Mouse (Mus musculus) monocyte, adult 5-6 weeks (primary cell): ENCODE measurements around the gene Zic5. TPM values are rescaled to one million over a fixed set of nuclear protein-coding genes. Genes with fewer than 3 reads are reported as not detected.

Experiments
- ATAC-seq: fragments of 153-309, 156-312 bp; replicated peaks from 2 replicates; pipeline ENCODE4 v1.8.0; 2017; ENCODE audit warnings: mild to moderate bottlenecking; ENCODE audit not compliant: low TSS enrichment, insufficient number of reproducible peaks, severe bottlenecking, poor library complexity, low FRiP score
- total RNA-seq: library from RNA; stranded (forward); fragments of 200-1000, 200-491, 200-594 nt; gene quantifications from 3 replicates; pipeline ENCODE4 v1.2.3, GENCODE M21; 2017

The Zic5 gene
- total RNA-seq, 1 experiment from 2014 or later = 0.38 TPM

GRCm38 (mm10) chr14:122452701-122453387 is 12.6 kb downstream of the Zic5 start:
- no peak for ATAC-seq

GRCm38 (mm10) chr14:122451551-122452145 is 13.8 kb downstream of the Zic5 start:
- no peak for ATAC-seq

- ATAC-seq = no peak
Measured at GRCm38 (mm10) chr14:122450496-122451382, 14.7 kb downstream of the Zic5 start, which contains the start of gene Gm5089. Gm5089 (minus strand) TSS chr14:122451115.

DNA sequence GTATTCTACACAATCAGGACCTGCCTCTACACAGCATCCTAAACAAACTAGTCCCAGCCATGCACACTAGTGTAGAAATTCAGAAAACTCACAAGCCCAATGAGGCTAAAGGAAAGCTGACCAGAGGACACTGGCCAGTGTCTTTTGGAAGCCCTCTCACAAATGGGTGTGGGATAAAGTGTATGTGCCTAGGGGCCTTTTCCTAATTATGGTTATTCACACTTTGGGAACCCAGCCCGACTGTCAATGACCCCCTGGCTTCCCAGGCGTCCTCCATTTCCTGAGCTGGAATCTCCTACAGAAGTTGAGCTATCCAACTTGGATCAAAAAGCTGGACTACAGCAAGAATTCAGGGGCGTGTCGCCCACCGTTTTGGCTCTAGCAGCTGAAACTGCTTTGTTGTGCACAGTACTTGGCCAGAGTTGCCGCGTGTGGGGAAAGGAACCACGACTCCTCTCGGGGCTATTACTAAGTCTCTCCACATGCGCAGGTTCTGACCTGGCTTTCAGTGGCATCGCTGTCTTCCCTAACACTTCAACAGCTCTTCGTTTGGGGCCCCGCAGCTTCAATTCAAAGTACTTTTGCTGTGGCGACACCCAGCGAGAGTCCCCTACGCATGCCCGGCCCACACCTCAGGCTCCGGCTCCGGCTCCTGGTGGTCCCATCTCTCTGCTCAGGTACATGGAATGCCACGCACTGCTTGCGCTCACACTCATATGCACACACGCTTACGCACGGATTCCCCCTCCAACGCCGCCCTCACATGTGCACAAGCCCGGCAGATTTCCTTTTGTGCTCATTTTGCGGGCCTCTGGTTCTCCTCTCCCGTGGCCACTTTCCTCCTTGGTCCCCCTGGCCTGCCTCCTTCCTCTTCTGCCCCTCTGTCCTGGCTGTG is 15.6 kb downstream of the Zic5 start:
- no peak for ATAC-seq

DNA sequence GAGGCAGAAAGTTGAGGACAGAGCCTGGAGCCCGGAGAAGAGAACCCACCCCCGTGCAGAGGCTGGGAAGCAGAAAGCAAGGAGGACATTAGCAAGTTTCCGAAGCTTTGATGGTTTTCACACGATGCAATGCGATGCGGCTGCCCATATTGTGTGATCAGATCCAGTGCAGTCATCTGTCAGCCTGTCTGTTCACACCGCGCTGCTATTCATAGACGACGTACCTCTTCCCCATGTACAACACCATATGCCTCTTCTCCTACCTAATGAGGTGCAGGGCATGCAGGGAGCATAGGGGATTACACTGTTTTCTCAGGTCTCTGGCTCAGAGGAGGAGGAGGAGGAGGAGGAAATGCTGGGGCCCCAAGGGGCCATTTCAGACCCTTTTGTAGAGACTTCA is 28.6 kb downstream of the Zic5 start:
- no peak for ATAC-seq

DNA sequence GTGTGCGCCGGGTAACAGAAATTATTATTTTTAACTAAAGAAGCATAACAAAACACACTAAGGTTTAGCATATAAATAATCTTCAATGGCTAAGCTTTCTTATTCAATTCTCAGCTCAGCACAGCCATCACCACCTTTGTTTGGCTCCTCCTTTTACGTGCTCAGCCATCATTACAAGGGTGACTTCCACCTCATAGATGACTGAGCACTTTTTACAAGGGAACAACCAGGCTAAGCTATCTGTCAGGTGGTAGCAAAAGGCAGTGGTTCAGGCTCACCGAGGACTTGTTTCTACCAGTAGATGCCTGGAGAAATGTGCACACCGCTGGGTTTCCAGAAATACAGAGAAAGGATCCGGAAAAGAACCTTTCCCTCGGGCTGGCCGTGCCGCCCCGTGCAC is 31.4 kb downstream of the Zic5 start:
- ATAC-seq = no peak

DNA sequence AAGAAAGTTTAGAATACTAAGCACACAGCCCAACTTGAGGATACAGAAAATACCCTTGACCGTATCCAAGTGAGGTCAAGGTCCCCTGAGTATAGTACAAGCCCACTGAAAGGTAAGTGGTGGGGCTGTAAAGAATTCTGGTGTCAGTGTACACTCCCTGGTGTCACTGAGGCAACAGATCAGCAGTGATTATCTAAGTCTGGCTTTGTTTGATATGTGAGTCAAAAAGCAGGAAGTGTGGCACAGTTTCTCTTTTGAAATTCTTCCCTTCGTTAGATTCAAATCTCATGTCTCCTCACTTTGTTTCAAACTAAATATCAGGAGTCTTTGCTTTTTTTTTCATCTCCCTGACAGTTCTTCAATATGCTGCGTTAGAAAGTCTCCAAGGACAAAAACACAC is 32.9 kb downstream of the Zic5 start:
- ATAC-seq = no peak

DNA sequence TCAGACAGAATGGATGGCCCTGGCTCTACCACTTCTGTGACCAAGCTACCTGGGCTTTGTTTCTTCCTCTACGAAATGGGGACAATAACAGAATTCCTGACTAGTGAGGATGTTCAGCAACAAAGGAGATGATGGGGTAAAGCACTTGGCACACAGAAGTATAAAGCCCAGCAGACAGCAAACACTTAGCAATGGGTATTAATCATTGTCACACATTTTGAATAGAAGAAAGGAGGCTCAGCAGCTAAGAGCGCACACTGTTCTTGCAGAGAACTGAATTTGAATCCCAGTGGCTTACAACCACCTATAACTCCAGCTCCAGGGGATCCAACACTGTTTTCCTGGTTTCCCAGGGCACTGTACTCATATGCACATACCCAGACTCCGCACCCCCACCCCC is 37.8 kb downstream of the Zic5 start:
- no peak for ATAC-seq

DNA sequence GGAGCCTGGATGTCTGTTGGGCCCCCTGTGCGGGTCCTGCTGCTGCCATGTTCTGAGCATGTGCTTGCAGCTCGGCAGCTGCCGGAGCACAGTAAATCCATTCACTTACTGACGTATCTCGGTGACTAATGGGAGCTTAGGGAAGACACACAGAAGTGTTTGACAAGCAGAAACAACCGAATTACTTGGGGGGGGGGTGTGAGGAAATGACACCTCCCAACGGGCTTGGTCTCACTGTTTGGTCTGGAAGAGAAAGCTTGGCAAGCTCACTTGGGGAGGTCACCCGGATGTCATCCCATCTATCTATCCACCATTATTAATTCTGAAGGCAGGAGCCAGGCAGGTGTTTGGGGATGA is 38.3 kb downstream of the Zic5 start:
- ATAC-seq = no peak

- no peak for ATAC-seq
Measured at GRCm38 (mm10) chr14:122426529-122427203, 38.8 kb downstream of the Zic5 start.

GRCm38 (mm10) chr14:122424441-122424840 is 41.0 kb downstream of the Zic5 start:
- ATAC-seq = no peak

DNA sequence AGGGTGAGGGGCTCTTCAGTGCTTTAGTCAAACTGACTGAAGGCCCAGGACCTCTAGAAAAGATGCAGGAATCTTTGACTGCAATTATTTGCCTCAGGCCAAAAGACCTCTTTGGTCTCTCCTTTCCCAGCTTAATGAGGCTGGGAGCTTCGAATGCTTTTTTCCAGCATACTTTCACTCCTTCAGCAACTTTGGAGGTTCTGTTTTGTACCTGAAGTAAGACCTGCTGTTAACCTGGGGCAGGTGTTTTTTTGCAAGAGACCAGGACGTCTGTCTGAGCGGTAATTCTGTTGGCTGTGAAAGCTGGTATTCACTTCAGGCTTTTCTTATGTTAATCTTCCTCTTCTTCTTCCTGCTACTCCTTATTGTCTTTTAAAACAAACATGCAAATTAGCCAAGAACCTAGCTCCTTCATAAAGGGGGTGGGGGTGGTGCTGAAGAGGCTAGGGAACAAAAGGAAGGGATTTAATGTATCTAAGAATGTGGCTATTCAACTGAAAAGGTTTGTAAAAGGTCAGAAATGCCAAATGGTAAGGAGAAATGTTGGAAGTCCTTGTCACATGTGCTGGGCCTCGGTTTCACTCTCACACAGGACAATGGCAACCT is 49.2 kb downstream of the Zic5 start:
- no peak for ATAC-seq

GRCm38 (mm10) chr14:122414786-122415185 is 50.7 kb downstream of the Zic5 start:
- no peak for ATAC-seq

DNA sequence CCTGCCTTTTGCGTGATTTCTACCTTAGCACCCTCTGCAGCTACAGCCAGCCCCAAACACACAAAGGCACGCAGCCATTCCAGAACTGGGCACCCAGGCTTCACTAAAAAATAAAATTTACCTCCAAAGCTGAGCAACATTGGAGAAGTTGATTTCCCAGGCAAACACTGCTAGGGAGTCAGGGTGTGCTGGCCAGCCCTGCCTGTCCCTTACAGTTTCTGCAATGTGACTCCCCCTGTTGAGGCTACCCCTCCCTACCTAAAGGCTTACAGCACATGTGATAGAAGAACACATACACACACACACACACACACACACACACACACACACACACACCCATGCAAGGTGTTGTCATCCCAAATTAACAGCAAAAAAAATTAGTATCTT is 51.9 kb downstream of the Zic5 start:
- no peak for ATAC-seq

- ATAC-seq = no peak
Measured at GRCm38 (mm10) chr14:122412841-122413541, 52.5 kb downstream of the Zic5 start.
